7 mouse cellular contexts compared by ENCODE assay signal in genomic region chr1:55406023-55406413, GRCm38 (mm10). TPM values are rescaled to one million over a fixed set of nuclear protein-coding genes. Genes with fewer than 3 reads are reported as not detected.
DNase-seq lines count a peak whose midpoint lies in the region; ATAC-seq and TF ChIP-seq lines count a peak whose summit lies in the region.

No protein-coding gene starts in this region.

- H3K27me3 ChIP-seq in C2C12 (ENCODE audit: control insufficient read depth, insufficient read depth, insufficient read length) = no peaks in the 10 kb centered on the region
- peaks cover 9% of the 10 kb centered on the region for H3K27me3 ChIP-seq in ES-Bruce4 (ENCODE audit: control insufficient read depth, insufficient read depth, low read length, poor library complexity, severe bottlenecking)
- no peaks in the 10 kb centered on the region for H3K27me3 ChIP-seq in heart, postnatal 0 days (ENCODE audit: control insufficient read depth, insufficient read depth, low read length)
- 0 out of 2 replicates have a peak, but pooled peaks cover 10% of the 10 kb centered on the region for H3K27me3 ChIP-seq in lung, postnatal 0 days (replicated peaks; ENCODE audit: insufficient read depth, low read length)
- H3K27me3 ChIP-seq in small intestine, adult 2 months (ENCODE audit: control insufficient read depth, insufficient read depth, low read length) = peaks cover 16% of the 10 kb centered on the region

- WGBS in heart, postnatal 0 days = under 1% methylated on average over 38 of the region's 42 CpGs
- 2% methylated on average over 40 of the region's 42 CpGs for WGBS in lung, postnatal 0 days
- under 1% methylated on average over 42 of the region's 42 CpGs for WGBS in small intestine, adult 2 months

- H3K27ac ChIP-seq in ES-Bruce4 (ENCODE audit: insufficient read depth, low read length) = no peak overlapping the region
- peak overlapping the region; percentile 52 for H3K27ac ChIP-seq in heart, postnatal 0 days (ENCODE audit: low read depth)
- peak overlapping the region; percentile 66 for H3K27ac ChIP-seq in lung, postnatal 0 days (ENCODE audit: low read length)
- no peak overlapping the region for H3K27ac ChIP-seq in small intestine, adult 2 months (ENCODE audit: insufficient read depth, low read depth, low read length)

- no peak for TF ChIP-seq EP300 in ES-Bruce4 (IDR thresholded peaks at IDR 0.05; ENCODE audit: insufficient read depth, low read depth, low read length)
- TF ChIP-seq EP300 in heart, postnatal 0 days (IDR thresholded peaks at IDR 0.05; ENCODE audit: low read depth) = no peak
- no peak for TF ChIP-seq EP300 in lung, postnatal 0 days (IDR thresholded peaks at IDR 0.05)

- no peaks in the 10 kb centered on the region for H3K9me3 ChIP-seq in ES-Bruce4 (replicated peaks; ENCODE audit: control insufficient read depth, insufficient read depth, low read length, poor library complexity, severe bottlenecking)
- H3K9me3 ChIP-seq in heart, postnatal 0 days (replicated peaks; ENCODE audit: control insufficient read depth, low read length) = no peaks in the 10 kb centered on the region
- H3K9me3 ChIP-seq in lung, postnatal 0 days (ENCODE audit: low read length) = no peaks in the 10 kb centered on the region

- no peak overlapping the region for H3K9ac ChIP-seq in ES-Bruce4 (ENCODE audit: low read depth, poor library complexity, severe bottlenecking)
- peak overlapping the region; percentile 47 for H3K9ac ChIP-seq in heart, postnatal 0 days (replicated peaks; ENCODE audit: low read depth, low read length)
- peak overlapping the region; percentile 48 for H3K9ac ChIP-seq in lung, postnatal 0 days (replicated peaks; ENCODE audit: low read depth)

- no peaks in the 10 kb centered on the region for H3K79me3 ChIP-seq in C2C12 (ENCODE audit: low read depth)

- no peaks in the 10 kb centered on the region for H3K79me2 ChIP-seq in C2C12 (ENCODE audit: control insufficient read depth, insufficient read depth)

- no peak for TF ChIP-seq POLR2A in ES-Bruce4 (IDR thresholded peaks at IDR 0.05; ENCODE audit: insufficient read depth, low read length)
- TF ChIP-seq POLR2A in small intestine, adult 2 months (IDR thresholded peaks at IDR 0.05; ENCODE audit: low read depth, low read length) = no peak

- DNase-seq in fibroblast of lung, adult 2 months (ENCODE audit: low read depth) = peak; percentile 43
- no peak for DNase-seq in heart, postnatal 0 days (ENCODE audit: low spot score)
- peak; percentile 87 for DNase-seq in kidney, postnatal 14 days
- DNase-seq in lung, postnatal 0 days (ENCODE audit: low spot score) = no peak

- TF ChIP-seq CTCF in C2C12 (IDR thresholded peaks at IDR 0.05; ENCODE audit: control insufficient read depth, insufficient read depth, insufficient read length) (no peak), ES-Bruce4 (IDR thresholded peaks at IDR 0.05; ENCODE audit: low read depth, low read length) (no peak)
- TF ChIP-seq CTCF in heart, postnatal 0 days (IDR thresholded peaks at IDR 0.05; ENCODE audit: low read depth) = no peak
- no peak; the same call in 1 of the 2 replicates for TF ChIP-seq CTCF in lung, postnatal 0 days (IDR thresholded peaks at IDR 0.05)
- TF ChIP-seq CTCF in small intestine, adult 2 months (IDR thresholded peaks at IDR 0.05; ENCODE audit: extremely low read depth, insufficient read length, insufficient replicate concordance, low read depth, low read length) = no peak

- H3K4me1 ChIP-seq in ES-Bruce4 (ENCODE audit: control insufficient read depth, insufficient read depth, low read length) = no peaks in the 10 kb centered on the region
- H3K4me1 ChIP-seq in heart, postnatal 0 days (ENCODE audit: control insufficient read depth, insufficient read depth) = peaks cover 12% of the 10 kb centered on the region; the same call in 1 of the 2 replicates
- H3K4me1 ChIP-seq in lung, postnatal 0 days (ENCODE audit: insufficient read depth, low read depth, low read length) = no peaks in the 10 kb centered on the region
- H3K4me1 ChIP-seq in small intestine, adult 2 months (ENCODE audit: control insufficient read depth, insufficient read depth, insufficient read length, low read length) = peaks cover 5% of the 10 kb centered on the region; the same call in 1 of the 2 replicates

- peak; percentile 70 for ATAC-seq in heart, postnatal 0 days (ENCODE audit: insufficient read depth, low read depth)
- ATAC-seq in lung, postnatal 0 days = peak; percentile 62

- H3K36me3 ChIP-seq in C2C12 (ENCODE audit: control insufficient read depth, insufficient read depth) (no peaks in the 10 kb centered on the region), ES-Bruce4 (ENCODE audit: control insufficient read depth, insufficient read depth, low read length, poor library complexity, severe bottlenecking) (no peaks in the 10 kb centered on the region)
- no peaks in the 10 kb centered on the region for H3K36me3 ChIP-seq in heart, postnatal 0 days (replicated peaks; ENCODE audit: control insufficient read depth, insufficient read depth, low read length)
- H3K36me3 ChIP-seq in lung, postnatal 0 days (ENCODE audit: insufficient read depth, low read length) = no peaks in the 10 kb centered on the region
- H3K36me3 ChIP-seq in small intestine, adult 2 months (ENCODE audit: control insufficient read depth, insufficient read depth, low read length) = no peaks in the 10 kb centered on the region

- H3K4me3 ChIP-seq in C2C12 (ENCODE audit: insufficient read depth, poor library complexity, severe bottlenecking) (peak overlapping the region; percentile 56), ES-Bruce4 (ENCODE audit: low read depth, low read length) (peak overlapping the region; percentile 72)
- peak overlapping the region; percentile 66 for H3K4me3 ChIP-seq in heart, postnatal 0 days (ENCODE audit: low read depth, low read length)
- peak overlapping the region; percentile 65 for H3K4me3 ChIP-seq in lung, postnatal 0 days (ENCODE audit: low read depth, low read length)
- H3K4me3 ChIP-seq in small intestine, adult 2 months (ENCODE audit: low read depth, low read length) = peak overlapping the region; percentile 77

- peak overlapping the region; percentile 69 for H3K4me2 ChIP-seq in heart, postnatal 0 days (ENCODE audit: low read depth, low read length)
- peak overlapping the region; percentile 92 for H3K4me2 ChIP-seq in lung, postnatal 0 days (replicated peaks; ENCODE audit: low read depth, low read length)

- H3ac ChIP-seq in C2C12 (ENCODE audit: control insufficient read depth, insufficient read length, low read depth) = peak overlapping the region; percentile 64

TF ChIP-seq in C2C12, 6 proteins besides CTCF, POLR2A, EP300 and RAD21:
- TF ChIP-seq CEBPB (IDR thresholded peaks at IDR 0.05; ENCODE audit: low read depth) (no peak), MAX (IDR thresholded peaks at IDR 0.05) (no peak), FOSL1 (IDR thresholded peaks at IDR 0.05; ENCODE audit: insufficient read depth, low read length, poor library complexity, severe bottlenecking) (no peak), MYOD1 (IDR thresholded peaks at IDR 0.05; ENCODE audit: control insufficient read depth, insufficient read length, low read depth) (no peak), MYOG (IDR thresholded peaks at IDR 0.05; ENCODE audit: control insufficient read depth, extremely low read depth, insufficient read length) (no peak), USF1 (IDR thresholded peaks at IDR 0.05; ENCODE audit: low read depth) (no peak)
TF ChIP-seq in C2C12: peak in this region for 0.

RNA-seq across cellular contexts. Expression of gene Plcl1, which starts 0.3 kb away (rescaled TPM):
- 0.89 TPM for polyA plus RNA-seq in C2C12 (2012; fragmentation: generic; extraction: Trizol)
- polyA plus RNA-seq in ES-Bruce4 (2011; ENCODE audit: insufficient read depth, insufficient read length, low read depth, missing spikeins) = 0.17 and 0.52 TPM in 2 replicates
- 0.11 and 1.0 TPM in 2 replicates for total RNA-seq in heart, postnatal 0 days (2014; rRNA removed; ENCODE audit: low replicate concordance)
- polyA plus RNA-seq in heart, postnatal 0 days (2015; fragmentation: Nextera tagmentation; extraction: Ambion mirVana) = 0.85 and 1.2 TPM in 2 replicates
- polyA plus RNA-seq in lung, postnatal 0 days (2015; fragmentation: Nextera tagmentation; extraction: Ambion mirVana) = 1.7 and 2.0 TPM in 2 replicates
- polyA plus RNA-seq in small intestine, adult 2 months (2012; rRNA removed) = 0.41 and 0.58 TPM in 2 replicates

RNA-seq across cellular contexts. Expression of gene Boll, which starts 42.7 kb away (rescaled TPM):
- not detected for polyA plus RNA-seq in C2C12 (2012; fragmentation: generic; extraction: Trizol)
- polyA plus RNA-seq in ES-Bruce4 (2011; ENCODE audit: insufficient read depth, insufficient read length, low read depth, missing spikeins) = 1.8 and 2.9 TPM in 2 replicates
- not detected in 2 replicates for total RNA-seq in heart, postnatal 0 days (2014; rRNA removed; ENCODE audit: low replicate concordance)
- not detected in 2 replicates for polyA plus RNA-seq in heart, postnatal 0 days (2015; fragmentation: Nextera tagmentation; extraction: Ambion mirVana)
- 0.36 TPM in 1 of 2 replicates, not detected in the other for polyA plus RNA-seq in lung, postnatal 0 days (2015; fragmentation: Nextera tagmentation; extraction: Ambion mirVana)
- not detected in 2 replicates for polyA plus RNA-seq in small intestine, adult 2 months (2012; rRNA removed)

Comparison
In these comparisons a context has a peak if more than half of its experiments do, and no peak if none do; other contexts are left out.
1. H3K27ac ChIP-seq: peak in heart, postnatal 0 days (single experiment) and lung, postnatal 0 days (single experiment); none in ES-Bruce4 (single experiment) and small intestine, adult 2 months (single experiment).
2. DNase-seq: peak in fibroblast of lung, adult 2 months (single experiment) and kidney, postnatal 14 days (single experiment); none in heart, postnatal 0 days (single experiment) and lung, postnatal 0 days (single experiment).
3. Peak in every context shown above with its lines, with median percentiles within 50 percentile points of each other: H3K4me3 ChIP-seq.